Mouse (Mus musculus): ENCODE measurements around the gene Cemip. TPM values are rescaled to one million over a fixed set of nuclear protein-coding genes. Genes with fewer than 3 reads are reported as not detected.

Gene Cemip
- polyA plus RNA-seq, 1 experiment from 2014 or later: 0.51 TPM

- Histone ChIP-seq H3K27me3 (replicated peaks) (no peaks in the 10 kb centered on the region), H3K9me3 (no peaks in the 10 kb centered on the region), H3K4me3 (replicated peaks) (no peak overlapping the region), H3K27ac (no peak overlapping the region), H3K4me2 (no peak overlapping the region), H3K9ac (no peak overlapping the region), H3K36me3 (no peaks in the 10 kb centered on the region), H3K4me1 (no peaks in the 10 kb centered on the region)
- 70% methylated on average over 4 of the region's 4 CpGs for WGBS
- ATAC-seq (ENCODE audit: insufficient read depth, low FRiP score, low read depth): no peak
Observed at GRCm38 (mm10) chr7:84045546-84045945, 40.8 kb downstream of the Cemip start.

GRCm38 (mm10) chr7:84044581-84045290, 41.6 kb downstream of the Cemip start:
- no peak for ATAC-seq (ENCODE audit: insufficient read depth, low FRiP score, low read depth)
- no peak overlapping the region for H3K4me2 ChIP-seq
- H3K27ac ChIP-seq: no peak overlapping the region
- no peaks in the 10 kb centered on the region for H3K27me3 ChIP-seq (replicated peaks)
- no peaks in the 10 kb centered on the region for H3K9me3 ChIP-seq
- H3K9ac ChIP-seq: no peak overlapping the region
- H3K4me1 ChIP-seq: no peaks in the 10 kb centered on the region
- 76% methylated on average over 4 of the region's 4 CpGs for WGBS
- H3K36me3 ChIP-seq: no peaks in the 10 kb centered on the region
- no peak overlapping the region for H3K4me3 ChIP-seq (replicated peaks)

GRCm38 (mm10) chr7:84042726-84043125, 43.6 kb downstream of the Cemip start:
- no peak overlapping the region for H3K27ac ChIP-seq
- no peaks in the 10 kb centered on the region for H3K4me1 ChIP-seq
- WGBS: 59% methylated on average over 1 of the region's 1 CpGs
- no peak overlapping the region for H3K4me2 ChIP-seq
- no peaks in the 10 kb centered on the region for H3K9me3 ChIP-seq
- H3K36me3 ChIP-seq: no peaks in the 10 kb centered on the region
- H3K9ac ChIP-seq: no peak overlapping the region
- ATAC-seq (ENCODE audit: insufficient read depth, low FRiP score, low read depth): no peak
- H3K27me3 ChIP-seq (replicated peaks): no peaks in the 10 kb centered on the region
- H3K4me3 ChIP-seq (replicated peaks): no peak overlapping the region

DNA sequence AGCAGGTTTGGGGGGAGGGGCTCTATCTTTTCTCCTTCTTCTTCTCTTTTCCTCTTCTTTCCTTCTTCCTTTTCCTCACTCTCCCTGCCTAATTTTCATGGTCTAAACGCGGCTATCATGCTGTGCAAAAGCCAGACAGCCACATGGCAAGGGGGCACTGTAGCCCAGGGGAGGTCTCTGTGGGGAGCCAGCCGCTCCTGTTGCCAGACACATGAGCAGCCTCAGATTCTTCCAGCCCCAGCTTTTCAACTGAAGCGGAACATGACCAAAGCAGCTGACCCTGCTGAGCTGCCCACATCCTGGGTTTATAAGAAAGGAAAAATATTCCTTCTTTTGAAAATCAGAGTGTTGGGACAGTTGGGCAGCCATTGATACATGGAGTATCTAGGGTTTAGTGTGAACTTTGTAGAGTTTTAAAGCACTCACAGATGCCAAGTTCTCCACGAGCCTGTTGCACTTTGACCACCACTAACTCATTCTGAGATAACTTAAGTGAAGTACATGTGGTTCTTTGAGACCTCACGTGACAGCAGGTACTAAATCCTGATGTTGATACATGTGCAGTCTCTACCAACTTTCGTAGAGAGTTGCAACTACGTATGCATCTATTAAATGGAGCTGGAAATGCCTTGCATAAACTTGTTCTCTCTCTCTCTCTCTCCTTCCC, 46.3 kb downstream of the Cemip start:
- no peak for ATAC-seq (ENCODE audit: insufficient read depth, low FRiP score, low read depth)
- H3K4me2 ChIP-seq: no peak overlapping the region

DNA sequence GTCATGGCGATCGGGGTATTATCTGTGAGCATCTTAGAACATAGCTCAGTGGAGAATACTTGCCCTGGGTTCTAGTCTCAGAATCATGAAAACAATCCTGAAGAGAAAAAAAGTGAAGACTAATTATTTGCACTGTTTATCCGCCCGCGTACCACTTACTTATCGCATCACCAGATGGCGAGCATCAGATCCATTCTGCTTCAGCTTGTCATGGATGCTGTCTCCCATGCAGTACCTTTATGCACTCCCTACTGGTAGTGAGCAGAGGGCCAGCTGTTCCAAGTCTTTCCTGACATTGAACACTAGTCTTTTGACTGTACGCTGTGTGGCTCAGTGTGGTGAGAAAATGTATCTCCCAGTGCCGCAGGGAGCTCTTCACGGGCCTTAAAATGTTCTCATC, 47.7 kb downstream of the Cemip start:
- Histone ChIP-seq H3K4me2 (no peak overlapping the region), H3K27ac (no peak overlapping the region), H3K9ac (no peak overlapping the region), H3K4me3 (replicated peaks) (no peak overlapping the region), H3K9me3 (no peaks in the 10 kb centered on the region), H3K4me1 (no peaks in the 10 kb centered on the region), H3K36me3 (no peaks in the 10 kb centered on the region), H3K27me3 (replicated peaks) (no peaks in the 10 kb centered on the region)
- WGBS: 82% methylated on average over 10 of the region's 10 CpGs
- ATAC-seq (ENCODE audit: insufficient read depth, low FRiP score, low read depth): no peak

More for the DNA sequence above, 46.3 kb downstream of the Cemip start:
- Histone ChIP-seq H3K9ac (no peak overlapping the region), H3K4me3 (replicated peaks) (no peak overlapping the region), H3K27me3 (replicated peaks) (no peaks in the 10 kb centered on the region), H3K27ac (no peak overlapping the region), H3K4me1 (no peaks in the 10 kb centered on the region), H3K36me3 (no peaks in the 10 kb centered on the region), H3K9me3 (no peaks in the 10 kb centered on the region)
- 69% methylated on average over 8 of the region's 8 CpGs for whole genome bisulfite sequencing

DNA sequence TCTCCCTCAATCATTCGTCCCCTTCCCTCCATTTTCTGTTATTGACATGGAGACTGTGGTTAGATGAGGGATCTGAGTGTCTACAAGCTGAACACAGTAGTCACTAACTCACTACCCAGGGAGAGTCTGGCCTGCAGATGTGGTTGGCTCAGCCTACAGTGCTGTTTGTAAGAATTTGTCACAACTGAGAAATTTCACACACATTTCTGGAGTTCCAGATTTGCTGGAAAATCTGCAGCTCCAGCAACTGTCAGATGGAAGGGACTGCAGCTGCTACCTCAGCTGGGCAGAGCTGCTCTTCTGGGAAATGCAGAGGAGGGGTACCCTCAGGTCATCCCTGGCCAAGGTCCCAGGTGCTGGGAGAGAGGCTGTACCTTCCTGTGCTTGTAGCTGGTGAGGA, 53.5 kb downstream of the Cemip start:
- Histone ChIP-seq H3K27me3 (replicated peaks) (no peaks in the 10 kb centered on the region), H3K36me3 (no peaks in the 10 kb centered on the region), H3K4me3 (replicated peaks) (no peak overlapping the region), H3K9me3 (no peaks in the 10 kb centered on the region), H3K4me2 (no peak overlapping the region), H3K27ac (no peak overlapping the region), H3K4me1 (peaks cover 8% of the 10 kb centered on the region; the same call in 1 of the 2 replicates), H3K9ac (no peak overlapping the region)
- no peak for ATAC-seq (ENCODE audit: insufficient read depth, low FRiP score, low read depth)
- 72% methylated on average over 1 of the region's 1 CpGs for WGBS

GRCm38 (mm10) chr7:84029120-84029771, 57.1 kb downstream of the Cemip start:
- ATAC-seq (ENCODE audit: insufficient read depth, low FRiP score, low read depth): no peak
- Histone ChIP-seq H3K27me3 (replicated peaks) (no peaks in the 10 kb centered on the region), H3K27ac (no peak overlapping the region), H3K4me2 (no peak overlapping the region), H3K9me3 (no peaks in the 10 kb centered on the region), H3K4me3 (replicated peaks) (no peak overlapping the region), H3K36me3 (no peaks in the 10 kb centered on the region), H3K4me1 (peaks cover 8% of the 10 kb centered on the region; the same call in 1 of the 2 replicates), H3K9ac (no peak overlapping the region)
- 33% methylated on average over 3 of the region's 3 CpGs for WGBS

DNA sequence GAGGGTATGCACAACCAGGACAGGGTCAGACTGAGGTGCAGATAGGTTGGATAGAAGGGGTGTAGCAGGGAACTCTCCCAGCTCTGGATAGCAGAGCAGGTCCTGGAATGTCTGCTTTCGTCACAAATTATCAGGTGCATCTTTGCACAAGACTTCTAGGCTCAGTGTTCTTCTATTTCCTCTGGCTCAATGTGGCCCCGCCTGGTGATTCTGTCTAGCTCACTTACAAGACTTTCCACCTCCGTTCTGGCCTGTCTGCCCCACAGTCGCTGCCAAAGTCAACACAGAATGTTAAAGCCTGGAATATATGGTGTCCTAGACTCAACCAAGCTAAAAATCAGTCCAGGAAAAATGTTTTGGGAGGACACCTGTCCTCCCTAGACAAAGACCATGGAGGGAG, 57.9 kb downstream of the Cemip start:
- Histone ChIP-seq H3K4me1 (peaks cover 8% of the 10 kb centered on the region; the same call in 1 of the 2 replicates), H3K9me3 (no peaks in the 10 kb centered on the region), H3K27ac (no peak overlapping the region), H3K9ac (no peak overlapping the region), H3K4me2 (no peak overlapping the region), H3K27me3 (replicated peaks) (no peaks in the 10 kb centered on the region), H3K36me3 (no peaks in the 10 kb centered on the region), H3K4me3 (replicated peaks) (no peak overlapping the region)
- WGBS: 61% methylated on average over 4 of the region's 4 CpGs
- no peak for ATAC-seq (ENCODE audit: insufficient read depth, low FRiP score, low read depth)

DNA sequence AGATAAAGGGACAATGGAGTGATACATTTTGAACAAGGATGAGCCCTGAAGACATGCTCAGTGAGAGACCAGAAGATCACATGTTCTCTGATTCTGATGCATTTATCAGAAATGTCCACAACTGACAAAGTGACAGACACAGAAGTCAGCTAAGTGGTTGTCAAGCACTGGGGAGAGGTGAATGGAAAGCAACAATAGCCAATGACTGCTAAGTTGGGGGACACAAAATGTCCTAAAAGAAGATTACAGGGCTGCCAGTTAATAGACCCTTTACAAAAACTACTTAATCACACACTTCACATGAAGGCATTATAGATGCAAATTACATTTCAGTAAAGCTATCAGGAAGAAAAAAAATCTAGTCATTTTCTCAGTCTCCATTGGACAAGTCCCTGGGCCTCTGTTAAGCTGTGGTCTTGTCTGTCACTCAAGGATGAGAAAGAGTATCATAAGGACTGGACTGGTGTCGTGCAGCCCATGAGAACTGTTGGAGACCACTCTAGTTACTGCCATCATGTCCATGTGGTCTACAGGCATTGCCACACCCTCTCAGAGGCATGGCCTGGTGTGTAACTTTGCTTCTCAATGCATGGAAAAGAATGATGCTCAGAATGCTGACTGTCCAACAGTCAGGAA, 59.2 kb downstream of the Cemip start:
- Histone ChIP-seq H3K4me1 (peaks cover 8% of the 10 kb centered on the region; the same call in 1 of the 2 replicates), H3K27me3 (replicated peaks) (no peaks in the 10 kb centered on the region), H3K4me2 (no peak overlapping the region), H3K27ac (no peak overlapping the region), H3K36me3 (no peaks in the 10 kb centered on the region), H3K4me3 (replicated peaks) (no peak overlapping the region), H3K9ac (no peak overlapping the region), H3K9me3 (no peaks in the 10 kb centered on the region)
- no peak for ATAC-seq (ENCODE audit: insufficient read depth, low FRiP score, low read depth)
- WGBS: 83% methylated on average over 1 of the region's 1 CpGs

GRCm38 (mm10) chr7:84026090-84026489, 60.2 kb downstream of the Cemip start:
- no peak overlapping the region for H3K4me3 ChIP-seq (replicated peaks)
- WGBS: 50% methylated on average over 4 of the region's 4 CpGs
- H3K36me3 ChIP-seq: no peaks in the 10 kb centered on the region
- H3K27ac ChIP-seq: no peak overlapping the region
- no peaks in the 10 kb centered on the region for H3K9me3 ChIP-seq
- ATAC-seq (ENCODE audit: insufficient read depth, low FRiP score, low read depth): peak; percentile 20; the same call in 1 of the 2 replicates
- H3K9ac ChIP-seq: no peak overlapping the region
- no peak overlapping the region for H3K4me2 ChIP-seq
- peaks cover 8% of the 10 kb centered on the region; the same call in 1 of the 2 replicates for H3K4me1 ChIP-seq
- no peaks in the 10 kb centered on the region for H3K27me3 ChIP-seq (replicated peaks)

DNA sequence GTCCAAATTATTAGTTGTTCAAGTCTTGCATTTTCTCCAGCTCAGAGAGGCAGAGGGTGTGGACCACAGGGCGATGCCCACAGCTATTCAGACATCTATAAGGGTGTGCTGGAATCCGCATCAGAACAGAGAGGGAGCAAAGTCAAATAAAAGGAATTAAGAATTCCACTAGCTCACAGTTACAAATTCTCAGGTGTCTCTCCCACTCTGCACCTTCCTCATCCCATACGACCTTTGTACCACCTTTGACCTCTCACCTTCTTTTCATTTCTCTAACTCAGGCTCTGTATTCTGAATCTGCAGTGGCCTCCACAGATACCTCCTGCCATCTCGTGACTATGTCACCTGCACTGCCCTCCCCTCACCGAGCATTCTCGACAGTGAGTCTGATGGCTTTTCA, 62.8 kb downstream of the Cemip start:
- no peak for ATAC-seq (ENCODE audit: insufficient read depth, low FRiP score, low read depth)
- Histone ChIP-seq H3K36me3 (no peaks in the 10 kb centered on the region), H3K9ac (no peak overlapping the region), H3K27ac (no peak overlapping the region), H3K4me2 (no peak overlapping the region), H3K27me3 (replicated peaks) (no peaks in the 10 kb centered on the region), H3K9me3 (no peaks in the 10 kb centered on the region), H3K4me3 (replicated peaks) (no peak overlapping the region), H3K4me1 (no peaks in the 10 kb centered on the region)
- 63% methylated on average over 6 of the region's 6 CpGs for WGBS

DNA sequence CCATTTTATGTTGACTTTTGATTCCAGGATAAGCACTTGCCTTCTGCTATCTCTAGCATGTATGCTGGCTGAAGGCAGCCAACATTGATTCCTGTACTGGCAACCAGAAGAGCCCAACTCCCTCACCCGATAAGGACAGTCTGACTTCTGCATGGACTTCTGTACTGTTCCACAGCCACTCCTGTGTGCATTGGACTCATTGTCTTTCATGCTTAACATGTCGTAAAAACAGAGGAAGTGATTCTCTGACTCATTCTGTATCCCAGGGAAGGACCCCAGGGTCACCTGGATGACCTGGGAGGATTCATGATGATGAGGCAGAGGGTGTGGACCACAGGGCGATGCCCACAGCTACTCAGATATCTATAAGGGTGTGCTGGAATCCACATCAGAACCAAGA, 63.8 kb downstream of the Cemip start:
- no peak overlapping the region for H3K27ac ChIP-seq
- H3K36me3 ChIP-seq: no peaks in the 10 kb centered on the region
- H3K9me3 ChIP-seq: no peaks in the 10 kb centered on the region
- H3K4me1 ChIP-seq: 0 out of 2 replicates have a peak, but pooled peaks cover 8% of the 10 kb centered on the region
- H3K4me2 ChIP-seq: no peak overlapping the region
- no peaks in the 10 kb centered on the region for H3K27me3 ChIP-seq (replicated peaks)
- no peak overlapping the region for H3K9ac ChIP-seq
- WGBS: 65% methylated on average over 3 of the region's 3 CpGs
- no peak overlapping the region for H3K4me3 ChIP-seq (replicated peaks)
- ATAC-seq (ENCODE audit: insufficient read depth, low FRiP score, low read depth): peak; percentile 36; the same call in 1 of the 2 replicates
